Comparison of ENCODE assay signal across 1 mouse cellular context in genomic region chr11:116865945-116866585, GRCm38 (mm10).
A peak's percentile ranks its signal among the peaks of the same experiment; 100 is the strongest.
TF ChIP-seq lines count a peak whose summit lies in the region.

No protein-coding gene starts in this region.

TF ChIP-seq in CH12.LX, 34 proteins besides CTCF, POLR2A, EP300 and RAD21:
- TF ChIP-seq BHLHE40 (IDR thresholded peaks at IDR 0.05; ENCODE audit: low read depth, low read length) (peak; percentile 57; the same call in 1 of the 2 replicates), USF2 (conservative IDR thresholded peaks at IDR 0.05; ENCODE audit: low read depth, low read length) (peak; percentile 60), NRF1 (IDR thresholded peaks at IDR 0.05; ENCODE audit: low read depth, low read length) (peak; percentile 22; the same call in 1 of the 2 replicates), MAX (IDR thresholded peaks at IDR 0.05; ENCODE audit: low read length) (0 out of 2 replicates have a peak, but pooled peaks have one; percentile 40), ZNF384 (IDR thresholded peaks at IDR 0.05; ENCODE audit: low read depth, low read length) (no peak), NELFE (IDR thresholded peaks at IDR 0.05; ENCODE audit: low read depth, low read length) (no peak), MAFK (IDR thresholded peaks at IDR 0.05; ENCODE audit: insufficient replicate concordance, low read length) (no peak), USF1 (IDR thresholded peaks at IDR 0.05; ENCODE audit: low read depth, low read length) (peak; percentile 73), KAT2A (IDR thresholded peaks at IDR 0.05; ENCODE audit: insufficient replicate concordance, low read length) (0 out of 2 replicates have a peak, but pooled peaks have one; percentile 31), ETS1 (conservative IDR thresholded peaks at IDR 0.05; ENCODE audit: low read depth, low read length) (peak; percentile 4), ZC3H11A (IDR thresholded peaks at IDR 0.05; ENCODE audit: low read depth, low read length) (no peak), MYC (IDR thresholded peaks at IDR 0.05; ENCODE audit: low read depth, low read length) (no peak), MXI1 (IDR thresholded peaks at IDR 0.05; ENCODE audit: low read depth, low read length) (0 out of 2 replicates have a peak, but pooled peaks have one; percentile 36), E2F4 (IDR thresholded peaks at IDR 0.05; ENCODE audit: insufficient replicate concordance, low read depth, low read length) (no peak), ZKSCAN1 (IDR thresholded peaks at IDR 0.05; ENCODE audit: borderline replicate concordance, low read depth, low read length) (no peak), GABPA (IDR thresholded peaks at IDR 0.05; ENCODE audit: insufficient replicate concordance, low read depth, low read length) (no peak), MAZ (IDR thresholded peaks at IDR 0.05; ENCODE audit: low read depth, low read length) (no peak), SIN3A (IDR thresholded peaks at IDR 0.05; ENCODE audit: low read length) (0 out of 2 replicates have a peak, but pooled peaks have one; percentile 29)
